Mouse (Mus musculus) heart, embryonic 16.5 days (tissue): ENCODE measurements around the gene Cadm1. TPM values are rescaled to one million over a fixed set of nuclear protein-coding genes. Genes with fewer than 3 reads are reported as not detected.

Experiments used
- ATAC-seq: fragments of 200-750 bp; cut with Nextera tagmentation; replicated peaks from 2 replicates; pipeline ENCODE4 v1.8.0; 2017; ENCODE audit warnings: moderate number of reproducible peaks; ENCODE audit not compliant: insufficient read depth, low FRiP score; ENCODE audit errors: extremely low read depth
- H3K27ac ChIP-seq: fragments of 300-500 bp; sonication (generic); 2 replicates; pipeline ENCODE4 v1.5.1; 2014; ENCODE audit warnings: mild to moderate bottlenecking, low read length, control low read depth, moderate library complexity
- H3K27me3 ChIP-seq: fragments of 300-500 bp; sonication (generic); 2 replicates; pipeline ENCODE4 v1.6.1; 2014; ENCODE audit warnings: low read length, mixed read lengths; ENCODE audit not compliant: control insufficient read depth, insufficient read depth
- H3K36me3 ChIP-seq: fragments of 300-500 bp; sonication (generic); 2 replicates; pipeline ENCODE4 v1.6.1; 2014; ENCODE audit not compliant: control insufficient read depth, insufficient read depth
- H3K4me1 ChIP-seq: fragments of 300-500 bp; sonication (generic); 2 replicates; pipeline ENCODE4 v1.6.1; 2014; ENCODE audit warnings: low read length, mixed read lengths; ENCODE audit not compliant: control insufficient read depth, insufficient read depth
- H3K4me2 ChIP-seq: fragments of 300-500 bp; sonication (generic); 2 replicates; pipeline ENCODE4 v1.6.1; 2014; ENCODE audit warnings: low read depth, mild to moderate bottlenecking, control low read depth, low read length
- H3K4me3 ChIP-seq: fragments of 300-500 bp; sonication (generic); 2 replicates; pipeline ENCODE4 v1.5.1; 2014; ENCODE audit warnings: mild to moderate bottlenecking, control low read depth, low read length
- H3K9ac ChIP-seq: fragments of 300-500 bp; sonication (generic); 2 replicates; pipeline ENCODE4 v1.6.1; 2014; ENCODE audit warnings: low read length, control low read depth
- H3K9me3 ChIP-seq: fragments of 300-500 bp; sonication (generic); replicated peaks from 2 replicates; pipeline ENCODE4 v1.6.1; 2016; ENCODE audit warnings: low read length; ENCODE audit not compliant: control insufficient read depth
- whole genome bisulfite sequencing: fragments of 180-500 bp; shearing (Covaris S2); extraction: QIAGEN DNeasy Blood & Tissue Kit; methylation state at CpG from one replicate; pipeline ENCODE4 v1.1.7; 2014; 5-methylcytosine and 5-hydroxymethylcytosine counted together
- polyA plus RNA-seq: library from polyadenylated mRNA; unstranded; fragments of >200 nt; fragmentation: Nextera tagmentation; extraction: Ambion mirVana; gene quantifications from 2 replicates; pipeline ENCODE4 v1.2.1, GENCODE M21; 2015

The Cadm1 gene
- polyA plus RNA-seq, 1 experiment from 2014 or later, result 12.7 TPM

- Histone ChIP-seq H3K27me3 (no peaks in the 10 kb centered on the region), H3K4me2 (no peak overlapping the region), H3K4me1 (no peaks in the 10 kb centered on the region), H3K9me3 (no peaks in the 10 kb centered on the region), H3K27ac (no peak overlapping the region), H3K4me3 (no peak overlapping the region), H3K36me3 (no peaks in the 10 kb centered on the region), H3K9ac (no peak overlapping the region)
- 69% methylated on average over 5 of the region's 6 CpGs for WGBS
- no peak for ATAC-seq
Measured at GRCm38 (mm10) chr9:47608921-47609320, 78.9 kb downstream of the Cadm1 start.

GRCm38 (mm10) chr9:47609443-47609842 is 79.5 kb downstream of the Cadm1 start:
- WGBS, result 54% methylated on average over 4 of the region's 4 CpGs
- no peak overlapping the region for H3K4me3 ChIP-seq
- ATAC-seq, result no peak
- no peak overlapping the region for H3K9ac ChIP-seq
- H3K27ac ChIP-seq, result no peak overlapping the region
- H3K4me2 ChIP-seq, result no peak overlapping the region
- H3K4me1 ChIP-seq, result no peaks in the 10 kb centered on the region
- H3K27me3 ChIP-seq, result no peaks in the 10 kb centered on the region
- H3K36me3 ChIP-seq, result no peaks in the 10 kb centered on the region
- H3K9me3 ChIP-seq, result no peaks in the 10 kb centered on the region

GRCm38 (mm10) chr9:47610316-47610715 is 80.3 kb downstream of the Cadm1 start:
- WGBS, result 61% methylated on average over 11 of the region's 11 CpGs
- no peak overlapping the region for H3K4me3 ChIP-seq
- no peaks in the 10 kb centered on the region for H3K27me3 ChIP-seq
- H3K9me3 ChIP-seq, result no peaks in the 10 kb centered on the region
- no peak overlapping the region for H3K27ac ChIP-seq
- H3K9ac ChIP-seq, result no peak overlapping the region
- H3K4me1 ChIP-seq, result no peaks in the 10 kb centered on the region
- no peak for ATAC-seq
- no peaks in the 10 kb centered on the region for H3K36me3 ChIP-seq
- H3K4me2 ChIP-seq, result no peak overlapping the region

GRCm38 (mm10) chr9:47612894-47613412 is 83.0 kb downstream of the Cadm1 start:
- no peak overlapping the region for H3K4me2 ChIP-seq
- H3K36me3 ChIP-seq, result no peaks in the 10 kb centered on the region
- no peaks in the 10 kb centered on the region for H3K27me3 ChIP-seq
- ATAC-seq, result no peak
- WGBS, result 80% methylated on average over 13 of the region's 13 CpGs
- H3K4me3 ChIP-seq, result no peak overlapping the region
- H3K9me3 ChIP-seq, result no peaks in the 10 kb centered on the region
- H3K9ac ChIP-seq, result no peak overlapping the region
- peaks cover 5% of the 10 kb centered on the region for H3K4me1 ChIP-seq
- no peak overlapping the region for H3K27ac ChIP-seq

- peaks cover 9% of the 10 kb centered on the region for H3K4me1 ChIP-seq
- no peak overlapping the region for H3K4me2 ChIP-seq
- H3K27me3 ChIP-seq, result no peaks in the 10 kb centered on the region
- no peak overlapping the region for H3K9ac ChIP-seq
- H3K4me3 ChIP-seq, result no peak overlapping the region
- no peaks in the 10 kb centered on the region for H3K9me3 ChIP-seq
- no peak overlapping the region for H3K27ac ChIP-seq
- WGBS, result 75% methylated on average over 6 of the region's 6 CpGs
- no peak for ATAC-seq
- no peaks in the 10 kb centered on the region for H3K36me3 ChIP-seq
Measured at GRCm38 (mm10) chr9:47615049-47615448, 85.1 kb downstream of the Cadm1 start.

GRCm38 (mm10) chr9:47616391-47616790 is 86.4 kb downstream of the Cadm1 start:
- 40% methylated on average over 4 of the region's 4 CpGs for WGBS
- H3K9ac ChIP-seq, result no peak overlapping the region
- H3K4me1 ChIP-seq, result peaks cover 9% of the 10 kb centered on the region
- H3K9me3 ChIP-seq, result no peaks in the 10 kb centered on the region
- peak overlapping the region; percentile 46 for H3K4me2 ChIP-seq
- peak; percentile 41; the same call in 1 of the 2 replicates for ATAC-seq
- no peaks in the 10 kb centered on the region for H3K36me3 ChIP-seq
- H3K4me3 ChIP-seq, result no peak overlapping the region
- peak overlapping the region; percentile 23; the same call in 1 of the 2 replicates for H3K27ac ChIP-seq
- H3K27me3 ChIP-seq, result no peaks in the 10 kb centered on the region

GRCm38 (mm10) chr9:47619501-47620029 is 89.6 kb downstream of the Cadm1 start:
- no peak overlapping the region for H3K27ac ChIP-seq
- H3K36me3 ChIP-seq, result no peaks in the 10 kb centered on the region
- WGBS, result 49% methylated on average over 8 of the region's 8 CpGs
- no peak overlapping the region for H3K4me2 ChIP-seq
- H3K9ac ChIP-seq, result no peak overlapping the region
- ATAC-seq, result no peak
- H3K9me3 ChIP-seq, result no peaks in the 10 kb centered on the region
- no peak overlapping the region for H3K4me3 ChIP-seq
- peaks cover 18% of the 10 kb centered on the region for H3K4me1 ChIP-seq
- no peaks in the 10 kb centered on the region for H3K27me3 ChIP-seq

- Histone ChIP-seq H3K9me3 (no peaks in the 10 kb centered on the region), H3K36me3 (no peaks in the 10 kb centered on the region), H3K4me1 (peaks cover 12% of the 10 kb centered on the region), H3K27ac (no peak overlapping the region), H3K4me3 (no peak overlapping the region), H3K4me2 (no peak overlapping the region), H3K27me3 (no peaks in the 10 kb centered on the region), H3K9ac (no peak overlapping the region)
- WGBS, result 52% methylated on average over 12 of the region's 12 CpGs
- ATAC-seq, result no peak
Measured at GRCm38 (mm10) chr9:47623447-47624445, 93.8 kb downstream of the Cadm1 start.
